Mouse (Mus musculus): ENCODE data around the gene Gdpd3. TPM values are rescaled to one million over a fixed set of nuclear protein-coding genes. Genes with fewer than 3 reads are reported as not detected.

Gene Gdpd3
- total and polyA plus RNA-seq, 2 experiments from 2014 or later: 0.97 to 2.5 TPM

GRCm38 (mm10) chr7:126759672-126760390, 6.3 kb upstream of the Gdpd3 start:
- H3K4me1 ChIP-seq (ENCODE audit: insufficient read depth): peaks cover 23% of the 10 kb centered on the region
- H3K27ac ChIP-seq (ENCODE audit: low read depth, low read length): peak overlapping the region; percentile 82
- TF ChIP-seq CTCF (IDR thresholded peaks at IDR 0.05; ENCODE audit: low read depth): no peak
- peak overlapping the region; percentile 82 for H3K4me3 ChIP-seq (ENCODE audit: low read depth, low read length)
- peak overlapping the region; percentile 62 for H3K4me2 ChIP-seq (ENCODE audit: low read depth)
- under 1% methylated on average over 23 of the region's 24 CpGs for WGBS
- H3K36me3 ChIP-seq (ENCODE audit: insufficient read depth): peaks cover 19% of the 10 kb centered on the region
- DNase-seq (no peak), ATAC-seq (peak; percentile 37)
- H3K9ac ChIP-seq: peak overlapping the region; percentile 76
- H3K27me3 ChIP-seq (ENCODE audit: insufficient read depth, low read length): no peaks in the 10 kb centered on the region
- H3K9me3 ChIP-seq (ENCODE audit: low read length): no peaks in the 10 kb centered on the region

- H3K4me3 ChIP-seq (ENCODE audit: low read depth, low read length): peak overlapping the region; percentile 82
- H3K4me2 ChIP-seq (ENCODE audit: low read depth): peak overlapping the region; percentile 62
- WGBS: 13% methylated on average over 3 of the region's 3 CpGs
- peak overlapping the region; percentile 76 for H3K9ac ChIP-seq
- DNase-seq: peak; percentile 44
- H3K4me1 ChIP-seq (ENCODE audit: insufficient read depth): peaks cover 23% of the 10 kb centered on the region
- no peaks in the 10 kb centered on the region for H3K9me3 ChIP-seq (ENCODE audit: low read length)
- peak; percentile 4 for ATAC-seq
- TF ChIP-seq CTCF (IDR thresholded peaks at IDR 0.05; ENCODE audit: low read depth): no peak
- no peaks in the 10 kb centered on the region for H3K27me3 ChIP-seq (ENCODE audit: insufficient read depth, low read length)
- peaks cover 25% of the 10 kb centered on the region for H3K36me3 ChIP-seq (ENCODE audit: insufficient read depth)
- peak overlapping the region; percentile 82 for H3K27ac ChIP-seq (ENCODE audit: low read depth, low read length)
These were observed 5.7 kb upstream of the Gdpd3 start for GRCm38 (mm10) chr7:126760391-126760802.

GRCm38 (mm10) chr7:126760956-126761355, 5.2 kb upstream of the Gdpd3 start:
- DNase-seq (no peak), ATAC-seq (no peak)
- Histone ChIP-seq H3K27me3 (ENCODE audit: insufficient read depth, low read length) (no peaks in the 10 kb centered on the region), H3K4me2 (ENCODE audit: low read depth) (peak overlapping the region; percentile 62), H3K36me3 (ENCODE audit: insufficient read depth) (peaks cover 29% of the 10 kb centered on the region), H3K4me1 (ENCODE audit: insufficient read depth) (peaks cover 23% of the 10 kb centered on the region), H3K9me3 (ENCODE audit: low read length) (no peaks in the 10 kb centered on the region), H3K9ac (no peak overlapping the region), H3K27ac (ENCODE audit: low read depth, low read length) (peak overlapping the region; percentile 50; the same call in 1 of the 2 replicates), H3K4me3 (ENCODE audit: low read depth, low read length) (peak overlapping the region; percentile 82)
- 56% methylated on average over 4 of the region's 4 CpGs for WGBS
- TF ChIP-seq CTCF (IDR thresholded peaks at IDR 0.05; ENCODE audit: low read depth): no peak

GRCm38 (mm10) chr7:126761529-126762067, 4.5 kb upstream of the Gdpd3 start:
- Histone ChIP-seq H3K9ac (no peak overlapping the region), H3K4me1 (ENCODE audit: insufficient read depth) (peaks cover 23% of the 10 kb centered on the region), H3K4me3 (ENCODE audit: low read depth, low read length) (no peak overlapping the region), H3K9me3 (ENCODE audit: low read length) (no peaks in the 10 kb centered on the region), H3K4me2 (ENCODE audit: low read depth) (peak overlapping the region; percentile 62), H3K36me3 (ENCODE audit: insufficient read depth) (peaks cover 36% of the 10 kb centered on the region), H3K27ac (ENCODE audit: low read depth, low read length) (peak overlapping the region; percentile 50; the same call in 1 of the 2 replicates), H3K27me3 (ENCODE audit: insufficient read depth, low read length) (no peaks in the 10 kb centered on the region)
- ATAC-seq (no peak), DNase-seq (no peak)
- no peak for TF ChIP-seq CTCF (IDR thresholded peaks at IDR 0.05; ENCODE audit: low read depth)
- 72% methylated on average over 6 of the region's 6 CpGs for WGBS

GRCm38 (mm10) chr7:126762471-126763008, 3.6 kb upstream of the Gdpd3 start:
- H3K27ac ChIP-seq (ENCODE audit: low read depth, low read length): peak overlapping the region; percentile 65

GRCm38 (mm10) chr7:126765540-126765939, 594 bp upstream of the Gdpd3 start:
- no peak for ATAC-seq
- WGBS: 94% methylated on average over 9 of the region's 9 CpGs
- no peak for DNase-seq
- H3K27ac ChIP-seq (ENCODE audit: low read depth, low read length): no peak overlapping the region
- H3K4me3 ChIP-seq (ENCODE audit: low read depth, low read length): no peak overlapping the region
- H3K9me3 ChIP-seq (ENCODE audit: low read length): no peaks in the 10 kb centered on the region
- no peaks in the 10 kb centered on the region for H3K27me3 ChIP-seq (ENCODE audit: insufficient read depth, low read length)
- no peak overlapping the region for H3K4me2 ChIP-seq (ENCODE audit: low read depth)
- TF ChIP-seq CTCF (IDR thresholded peaks at IDR 0.05; ENCODE audit: low read depth): no peak
- peaks cover 65% of the 10 kb centered on the region for H3K36me3 ChIP-seq (ENCODE audit: insufficient read depth)
- peaks cover 19% of the 10 kb centered on the region for H3K4me1 ChIP-seq (ENCODE audit: insufficient read depth)
- no peak overlapping the region for H3K9ac ChIP-seq

More at GRCm38 (mm10) chr7:126762471-126763008, 3.6 kb upstream of the Gdpd3 start:
- H3K9me3 ChIP-seq (ENCODE audit: low read length): no peaks in the 10 kb centered on the region
- no peak for TF ChIP-seq CTCF (IDR thresholded peaks at IDR 0.05; ENCODE audit: low read depth)
- WGBS: 46% methylated on average over 17 of the region's 17 CpGs
- no peak; the same call in 1 of the 2 replicates for ATAC-seq
- H3K9ac ChIP-seq: peak overlapping the region; percentile 44
- H3K36me3 ChIP-seq (ENCODE audit: insufficient read depth): peaks cover 45% of the 10 kb centered on the region
- H3K4me3 ChIP-seq (ENCODE audit: low read depth, low read length): peak overlapping the region; percentile 21
- DNase-seq: peak; percentile 72
- H3K27me3 ChIP-seq (ENCODE audit: insufficient read depth, low read length): no peaks in the 10 kb centered on the region
- H3K4me2 ChIP-seq (ENCODE audit: low read depth): peak overlapping the region; percentile 62
- H3K4me1 ChIP-seq (ENCODE audit: insufficient read depth): peaks cover 23% of the 10 kb centered on the region

- TF ChIP-seq CTCF (IDR thresholded peaks at IDR 0.05; ENCODE audit: low read depth): no peak
- ATAC-seq (no peak), DNase-seq (no peak)
- Histone ChIP-seq H3K4me3 (ENCODE audit: low read depth, low read length) (no peak overlapping the region), H3K27me3 (ENCODE audit: insufficient read depth, low read length) (no peaks in the 10 kb centered on the region), H3K9me3 (ENCODE audit: low read length) (no peaks in the 10 kb centered on the region), H3K9ac (no peak overlapping the region), H3K36me3 (ENCODE audit: insufficient read depth) (peaks cover 72% of the 10 kb centered on the region), H3K4me2 (ENCODE audit: low read depth) (no peak overlapping the region), H3K27ac (ENCODE audit: low read depth, low read length) (no peak overlapping the region), H3K4me1 (ENCODE audit: insufficient read depth) (peaks cover 10% of the 10 kb centered on the region; the same call in 1 of the 2 replicates)
- WGBS: 95% methylated on average over 8 of the region's 8 CpGs
These were observed 867 bp downstream of the Gdpd3 start for GRCm38 (mm10) chr7:126767001-126767400.

All from forebrain, postnatal 0 days (tissue).